Mouse (Mus musculus) CH12.LX (cell line): ENCODE data around the gene Gnb1. TPM values are rescaled to one million over a fixed set of nuclear protein-coding genes. Genes with fewer than 3 reads are reported as not detected.

ENCODE experiments used
- DNase-seq: peaks from one replicate; pipeline ENCODE4 v3.0.0-alpha.2; 2013; ENCODE audit errors: extremely low read depth
- H3K27ac ChIP-seq: 2 replicates; pipeline ENCODE4 v1.5.1; 2012; ENCODE audit warnings: low read depth, mild to moderate bottlenecking, control low read depth, moderate library complexity; ENCODE audit not compliant: insufficient read depth
- H3K27me3 ChIP-seq: replicated peaks from 2 replicates; pipeline ENCODE3; 2012; ENCODE audit warnings: inconsistent platforms
- H3K36me3 ChIP-seq, 2 experiments: replicated peaks in 1 of 2; 2 replicates each; pipeline versions ENCODE3 to v1.6.1; 2012; ENCODE audit warnings: inconsistent platforms in 1 of 2, low read length in 1 of 2, mild to moderate bottlenecking in 1 of 2, mixed read lengths in 1 of 2, moderate library complexity in 1 of 2; ENCODE audit not compliant: control insufficient read depth in 1 of 2, insufficient read depth in 1 of 2
- H3K4me1 ChIP-seq, 2 experiments: 2 replicates each; pipeline ENCODE4 v1.6.1; 2012; ENCODE audit warnings: inconsistent platforms in 1 of 2, moderate library complexity in 1 of 2; ENCODE audit not compliant: insufficient read depth in 2 of 2, control insufficient read depth in 1 of 2
- H3K4me2 ChIP-seq: 2 replicates; pipeline ENCODE4 v1.6.1; 2012; ENCODE audit warnings: low read depth, mild to moderate bottlenecking, control low read depth; ENCODE audit not compliant: poor library complexity, insufficient read depth, severe bottlenecking
- H3K4me3 ChIP-seq, 3 experiments: fragments of 150-350 bp in 1 of 3; sonication (generic) in 1 of 3; replicated peaks in 1 of 3; 2 replicates each; pipeline versions ENCODE3 to v1.5.1; 2011 to 2012; ENCODE audit warnings: low read depth in 2 of 3, low read length in 2 of 3, mild to moderate bottlenecking in 2 of 3, moderate library complexity in 2 of 3, control low read depth in 1 of 3, improper control_type of control experiment in 1 of 3, inconsistent platforms in 1 of 3, mixed read lengths in 1 of 3; ENCODE audit not compliant: poor library complexity in 1 of 3
- H3K79me2 ChIP-seq: replicated peaks from 2 replicates; pipeline ENCODE4 v1.6.1; 2012; ENCODE audit warnings: mild to moderate bottlenecking, moderate library complexity; ENCODE audit not compliant: control insufficient read depth, poor library complexity, insufficient read depth, severe bottlenecking; ENCODE audit errors: extremely low read depth
- H3K9ac ChIP-seq: 2 replicates; pipeline ENCODE4 v1.6.1; 2012; ENCODE audit warnings: low read depth, mild to moderate bottlenecking, control low read depth, moderate library complexity; ENCODE audit not compliant: insufficient read depth
- H3K9me3 ChIP-seq: replicated peaks from 2 replicates; pipeline ENCODE3; 2012; ENCODE audit warnings: low read length, inconsistent platforms, mixed read lengths
- BHLHE40 ChIP-seq: IDR thresholded peaks from 2 replicates; pipeline ENCODE4 v1.6.1; 2011; ENCODE audit warnings: mild to moderate bottlenecking, low read depth, low read length, improper control_type of control experiment
- E2F4 ChIP-seq: IDR thresholded peaks from 2 replicates; pipeline ENCODE4 v1.6.1; 2011; ENCODE audit warnings: low read depth, low read length, improper control_type of control experiment; ENCODE audit not compliant: insufficient replicate concordance
- ELF1 ChIP-seq: IDR thresholded peaks from 2 replicates; pipeline ENCODE4 v1.6.1; 2014; ENCODE audit warnings: low read depth, mild to moderate bottlenecking, inconsistent platforms, low read length, improper control_type of control experiment
- EP300 ChIP-seq: IDR thresholded peaks from 2 replicates; pipeline ENCODE4 v1.6.1; 2011; ENCODE audit warnings: low read length, improper control_type of control experiment
- GABPA ChIP-seq: IDR thresholded peaks from 2 replicates; pipeline ENCODE4 v1.6.1; 2012; ENCODE audit warnings: low read depth, low read length, improper control_type of control experiment, inconsistent platforms; ENCODE audit not compliant: insufficient replicate concordance
- HCFC1 ChIP-seq: IDR thresholded peaks from 2 replicates; pipeline ENCODE4 v1.6.1; 2012; ENCODE audit warnings: low read depth, mild to moderate bottlenecking, inconsistent platforms, low read length, improper control_type of control experiment
- IRF4 ChIP-seq: IDR thresholded peaks from 2 replicates; pipeline ENCODE4 v1.6.1; 2014; ENCODE audit warnings: low read depth, mild to moderate bottlenecking, inconsistent platforms, low read length, improper control_type of control experiment
- JUND ChIP-seq: conservative IDR thresholded peaks from 2 replicates; pipeline ENCODE4 v1.6.1; 2011; ENCODE audit warnings: low read depth, low read length, improper control_type of control experiment
- MAZ ChIP-seq: IDR thresholded peaks from 2 replicates; pipeline ENCODE4 v1.6.1; 2012; ENCODE audit warnings: low read depth, mild to moderate bottlenecking, inconsistent platforms, low read length, improper control_type of control experiment, moderate library complexity
- MEF2A ChIP-seq: IDR thresholded peaks from 2 replicates; pipeline ENCODE4 v1.6.1; 2014; ENCODE audit warnings: low read depth, mild to moderate bottlenecking, inconsistent platforms, low read length, improper control_type of control experiment, borderline replicate concordance
- MXI1 ChIP-seq: IDR thresholded peaks from 2 replicates; pipeline ENCODE4 v1.6.1; 2011; ENCODE audit warnings: mild to moderate bottlenecking, low read depth, low read length, improper control_type of control experiment
- MYC ChIP-seq: IDR thresholded peaks from 2 replicates; pipeline ENCODE4 v1.6.1; 2011; ENCODE audit warnings: low read depth, mild to moderate bottlenecking, improper control_type of control experiment, low read length
- NELFE ChIP-seq: IDR thresholded peaks from 2 replicates; pipeline ENCODE4 v1.6.1; 2011; ENCODE audit warnings: low read depth, low read length, improper control_type of control experiment
- POLR2A ChIP-seq: IDR thresholded peaks from 2 replicates; pipeline ENCODE4 v1.6.1; 2011; ENCODE audit warnings: low read depth, mild to moderate bottlenecking, improper control_type of control experiment, low read length
- POLR2AphosphoS2 ChIP-seq: IDR thresholded peaks from 2 replicates; pipeline ENCODE4 v1.6.1; 2011; ENCODE audit warnings: low read depth, low read length, improper control_type of control experiment
- RCOR1 ChIP-seq: conservative IDR thresholded peaks from 2 replicates; pipeline ENCODE4 v1.6.1; 2012; ENCODE audit warnings: low read depth, mild to moderate bottlenecking, inconsistent platforms, low read length, improper control_type of control experiment
- SIN3A ChIP-seq: IDR thresholded peaks from 2 replicates; pipeline ENCODE4 v1.6.1; 2012; ENCODE audit warnings: low read length, improper control_type of control experiment, inconsistent platforms
- TBP ChIP-seq: conservative IDR thresholded peaks from 2 replicates; pipeline ENCODE4 v1.6.1; 2011; ENCODE audit warnings: low read depth, low read length, improper control_type of control experiment
- TCF12 ChIP-seq: IDR thresholded peaks from 2 replicates; pipeline ENCODE4 v1.6.1; 2014; ENCODE audit warnings: low read depth, mild to moderate bottlenecking, inconsistent platforms, low read length, improper control_type of control experiment
- UBTF ChIP-seq: IDR thresholded peaks from 2 replicates; pipeline ENCODE4 v1.6.1; 2012; ENCODE audit warnings: low read depth, mild to moderate bottlenecking, inconsistent platforms, low read length, improper control_type of control experiment, moderate library complexity
- USF1 ChIP-seq: IDR thresholded peaks from 2 replicates; pipeline ENCODE4 v1.6.1; 2014; ENCODE audit warnings: low read depth, mild to moderate bottlenecking, inconsistent platforms, low read length, improper control_type of control experiment
- USF2 ChIP-seq: conservative IDR thresholded peaks from 2 replicates; pipeline ENCODE4 v1.6.1; 2011; ENCODE audit warnings: low read depth, low read length, improper control_type of control experiment
- ZC3H11A ChIP-seq: IDR thresholded peaks from 2 replicates; pipeline ENCODE4 v1.6.1; 2012; ENCODE audit warnings: low read depth, mild to moderate bottlenecking, inconsistent platforms, low read length, improper control_type of control experiment
- ZKSCAN1 ChIP-seq: IDR thresholded peaks from 2 replicates; pipeline ENCODE4 v1.6.1; 2012; ENCODE audit warnings: low read depth, inconsistent platforms, low read length, improper control_type of control experiment, borderline replicate concordance
- ZNF384 ChIP-seq: IDR thresholded peaks from 2 replicates; pipeline ENCODE4 v1.6.1; 2012; ENCODE audit warnings: low read depth, low read length, improper control_type of control experiment, inconsistent platforms
- dilution Hi-C: fragments of 300-500 bp; cut with MboI; formaldehyde crosslinking; loops from 2 replicates; pipeline ENCODE4 v1.14.3; 2020; ENCODE audit warnings: low sequenced_read_pairs; ENCODE audit not compliant: extremely low pct_unique_long_range_greater_than_20kb, extremely low pct_ligation_motif_present
- in situ Hi-C: fragments of 300-500 bp; cut with MboI; formaldehyde crosslinking; loops from 3 replicates; pipeline ENCODE4 v1.14.3; 2019; ENCODE audit warnings: low sequenced_read_pairs, low pct_ligation_motif_present, low pct_unique_long_range_greater_than_20kb, mixed read lengths
- polyA plus RNA-seq: library from polyadenylated mRNA; unstranded; fragments of >175 nt; gene quantifications from 2 replicates; pipeline ENCODE4 v1.2.1, GENCODE M21; 2012; ENCODE audit warnings: low read depth; ENCODE audit not compliant: insufficient read length
- total RNA-seq, 2 experiments: library from RNA; depleted of rRNA; stranded (reverse); fragments of 300-350 nt in 1 of 2; fragments of >200 nt in 1 of 2; gene quantifications; 2 replicates each; pipeline ENCODE4 v1.2.3; 2012 to 2014

Gnb1 gene
- total and polyA plus RNA-seq, 3 experiments: 88.0 to 407 (median 134) TPM

DNA sequence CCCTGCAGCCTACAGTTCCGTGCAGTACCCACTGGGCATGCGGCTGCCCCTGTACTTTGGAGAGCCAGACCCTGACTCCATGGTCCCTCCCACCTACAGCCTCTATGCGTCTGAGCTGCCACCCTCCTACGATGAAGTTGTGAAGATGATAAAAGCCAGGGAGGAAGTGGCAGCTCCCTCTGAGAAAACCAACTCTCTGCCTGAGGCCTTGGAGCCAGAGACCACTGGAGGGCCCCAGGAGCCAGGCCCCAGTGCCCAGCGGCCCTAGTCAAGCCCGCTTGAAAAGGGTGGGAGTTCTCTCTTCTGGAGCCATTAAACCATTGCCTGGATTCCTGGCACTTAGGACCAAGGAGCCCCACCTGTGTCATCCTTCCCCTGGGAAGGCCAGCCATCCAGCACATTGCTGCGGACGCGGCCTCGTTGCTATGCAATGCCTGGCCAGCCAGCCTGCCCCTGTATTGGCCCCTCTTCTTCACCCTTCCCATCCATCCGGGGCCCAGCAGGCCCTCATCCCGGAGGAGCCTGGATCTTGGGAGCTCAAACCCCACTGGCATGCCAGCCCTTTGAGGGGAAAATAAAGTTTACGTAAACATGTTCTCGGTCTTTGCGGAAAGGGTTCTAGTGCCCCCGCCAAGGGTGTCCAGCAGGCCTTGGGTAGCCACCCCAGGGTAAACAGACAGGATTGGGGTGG, 20.8 kb upstream of the Gnb1 start:
- H3K27ac ChIP-seq: no peak overlapping the region
- no peak for TF ChIP-seq E2F4
- no peak for TF ChIP-seq ZNF384
- no peak for TF ChIP-seq GABPA
- no peak for TF ChIP-seq HCFC1
- no peak for TF ChIP-seq MYC
- TF ChIP-seq USF1: no peak
- TF ChIP-seq USF2: no peak
- TF ChIP-seq TBP: no peak
- no peak for TF ChIP-seq NELFE
- no peak for TF ChIP-seq ZKSCAN1
- no peak for TF ChIP-seq TCF12
- TF ChIP-seq ZC3H11A: no peak
- no peak for TF ChIP-seq MAZ
- TF ChIP-seq POLR2AphosphoS2: no peak
- no peak for TF ChIP-seq UBTF
- TF ChIP-seq, all 38 proteins: peak for 0
- dilution Hi-C loops (no loop called here), in situ Hi-C loops (no loop called here)
- Histone ChIP-seq H3K27me3 (peaks cover 26% of the 10 kb centered on the region), H3K36me3 (no peaks in the 10 kb centered on the region), H3K4me1 (peaks cover 0 to 6% of the 10 kb centered on the region in 2 experiments; a peak in 2 of 4 replicates), H3K79me2 (no peaks in the 10 kb centered on the region), H3K4me3 (no peak overlapping the region), H3K9ac (no peak overlapping the region), H3K9me3 (peaks cover 4% of the 10 kb centered on the region), H3K4me2 (no peak overlapping the region)
- no peak for DNase-seq

DNA sequence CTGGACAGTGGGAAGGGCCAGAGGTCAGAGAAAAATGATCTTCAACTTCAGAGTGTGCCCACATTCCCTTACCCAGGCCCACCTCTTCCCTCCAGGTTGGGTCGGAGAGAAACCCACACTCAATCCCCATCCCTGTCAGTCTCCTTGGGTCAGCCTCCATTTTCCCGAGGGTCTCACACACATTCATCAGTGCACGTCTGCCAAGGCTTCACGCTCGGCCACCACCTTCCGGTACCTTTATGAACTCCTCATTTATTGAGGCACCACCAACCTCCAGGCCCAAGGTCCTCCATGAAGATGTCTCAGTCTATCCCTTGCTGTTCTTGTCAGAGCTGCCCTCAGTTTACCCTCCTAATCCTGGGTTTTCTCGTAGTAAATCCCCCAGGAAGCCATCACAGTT, 20.2 kb upstream of the Gnb1 start:
- Histone ChIP-seq H3K4me1 (peaks cover 0 to 6% of the 10 kb centered on the region in 2 experiments; a peak in 2 of 4 replicates), H3K9ac (no peak overlapping the region), H3K79me2 (no peaks in the 10 kb centered on the region), H3K9me3 (peaks cover 4% of the 10 kb centered on the region), H3K4me3 (no peak overlapping the region), H3K27me3 (peaks cover 24% of the 10 kb centered on the region), H3K27ac (no peak overlapping the region)
- in situ Hi-C loops: no loop called here
- no peak for DNase-seq
- TF ChIP-seq MEF2A (no peak), MAZ (no peak), ZC3H11A (no peak), GABPA (no peak), BHLHE40 (no peak), EP300 (no peak), SIN3A (no peak), IRF4 (no peak), POLR2A (no peak), UBTF (no peak), JUND (no peak), ZNF384 (no peak), USF2 (no peak), RCOR1 (no peak), ELF1 (no peak), MXI1 (no peak)
- TF ChIP-seq, all 38 proteins: peak for 0
- Histone ChIP-seq H3K4me2 (no peak overlapping the region), H3K36me3 (no peaks in the 10 kb centered on the region)
- dilution Hi-C loops: no loop called here
